Mouse (Mus musculus) olfactory bulb, adult 2 months (tissue): ENCODE results near the gene Gm32717.
"Not testable (repeated sequence)": the region's sequence is repeated elsewhere in the genome, so short reads cannot be mapped to it uniquely, and the experiment has no call there.

ENCODE experiments used
- CTCF ChIP-seq: fragments of 200-500 bp; IDR thresholded peaks from 2 replicates; pipeline ENCODE4 v1.5.1; 2012; ENCODE audit warnings: low read depth, mild to moderate bottlenecking, low read length, moderate library complexity; ENCODE audit not compliant: insufficient read depth
- POLR2A ChIP-seq: fragments of 200-500 bp; IDR thresholded peaks from 2 replicates; pipeline ENCODE4 v1.6.1; 2012; ENCODE audit warnings: mild to moderate bottlenecking, low read depth, low read length, moderate library complexity; ENCODE audit not compliant: insufficient read depth

GRCm38 (mm10) chr10:118268812-118269211 is 28.2 kb upstream of the Gm32717 start:
- TF ChIP-seq CTCF, POLR2A: not testable (repeated sequence)
